Comparison of ENCODE assay signal across 9 mouse cellular contexts in genomic region chr5:139384531-139384930, GRCm38 (mm10). TPM values are rescaled to one million over a fixed set of nuclear protein-coding genes. Genes with fewer than 3 reads are reported as not detected.
DNase-seq lines count a peak whose midpoint lies in the region; ATAC-seq and TF ChIP-seq lines count a peak whose summit lies in the region.
"Had no signal": no experiment of that assay in that cellular context is flagged by ENCODE, and none has a peak within 500 bp of the region (broad histone marks: within the 10 kb centered on the region; RNA-seq: fewer than 3 reads in every experiment).

No protein-coding gene starts in this region.

- peaks cover 7% of the 10 kb centered on the region for H3K36me3 ChIP-seq in liver, embryonic 16.5 days (ENCODE audit: control insufficient read depth, insufficient read depth)

- peak overlapping the region; percentile 95 for H3K9ac ChIP-seq in liver, embryonic 16.5 days (ENCODE audit: low read depth, low read length)

- H3K4me2 ChIP-seq in liver, embryonic 16.5 days (ENCODE audit: low read depth, low read length) = peak overlapping the region; percentile 33

- peaks cover 87% of the 10 kb centered on the region for H3K4me1 ChIP-seq in liver, embryonic 16.5 days (ENCODE audit: control insufficient read depth, low read depth, low read length)

- peak overlapping the region; percentile 51 for H3K4me3 ChIP-seq in gastrocnemius, adult 2 months
- H3K4me3 ChIP-seq in liver, embryonic 16.5 days (ENCODE audit: low read depth, low read length) = no peak overlapping the region

- no peaks in the 10 kb centered on the region for H3K9me3 ChIP-seq in liver, embryonic 16.5 days (replicated peaks; ENCODE audit: control insufficient read depth, low read length)

- 57% methylated on average over 10 of the region's 10 CpGs for WGBS in liver, embryonic 16.5 days (ENCODE audit: insufficient replicate concordance)

- no peak for ATAC-seq in liver, embryonic 16.5 days (ENCODE audit: low read depth)
- ATAC-seq in erythroid progenitor cell, adult 5-6 weeks (replicated peaks; ENCODE audit: low FRiP score, poor library complexity, severe bottlenecking) = no peak

- no peak for TF ChIP-seq CTCF in gastrocnemius, adult 2 months (IDR thresholded peaks at IDR 0.05)

- intact Hi-C loops in gastrocnemius, adult 2 months (cut with DNase I) = no loop called here
- intact Hi-C loops in left cerebral cortex, postnatal 4 days (cut with DNase I) = no loop called here

- peak; percentile 89 for DNase-seq in gastrocnemius, adult 2 months
- no peak for DNase-seq in gastrocnemius, postnatal 10 days
- DNase-seq in adrenal gland, postnatal 14 days = peak; percentile 78
- peak; percentile 62 for DNase-seq in kidney, adult 18-20 months
- no peak for DNase-seq in right cerebral cortex, adult 18-20 months
- DNase-seq in left cerebral cortex, postnatal 4 days = no peak

- no peaks in the 10 kb centered on the region for H3K27me3 ChIP-seq in liver, embryonic 16.5 days (ENCODE audit: control insufficient read depth, insufficient read depth, low read depth, low read length)

- H3K27ac ChIP-seq in gastrocnemius, adult 2 months = peak overlapping the region; percentile 100
- H3K27ac ChIP-seq in liver, embryonic 16.5 days (ENCODE audit: low read length) = peak overlapping the region; percentile 100

RNA-seq across cellular contexts. Expression of gene Gpr146, which starts 7.0 kb away (rescaled TPM):
- 10 to 100 TPM; 26.5 to 41.2 TPM for total RNA-seq in gastrocnemius, adult 2 months (2021)
- total RNA-seq in gastrocnemius, postnatal 10 days (2021) = 10 to 100 TPM; 13.0 to 19.0 TPM
- 12.1 and 14.8 TPM in 2 replicates for total RNA-seq in adrenal gland, postnatal 14 days (2021)
- polyA plus RNA-seq in liver, embryonic 16.5 days (2015; fragmentation: Nextera tagmentation; extraction: Ambion mirVana) = 20.6 and 24.1 TPM in 2 replicates
- 34.0 and 38.9 TPM in 2 replicates for total RNA-seq in erythroid progenitor cell, adult 5-6 weeks (2015; ENCODE audit: low replicate concordance)
- 37.8 and 43.8 TPM in 2 replicates for total RNA-seq in erythroid progenitor cell, adult 5-6 weeks (2017; ENCODE audit: low replicate concordance)
- 1 to 10 TPM; 2.2 to 2.5 TPM for total RNA-seq in left cerebral cortex, postnatal 4 days (2021)

RNA-seq across cellular contexts. Expression of gene C130050O18Rik, which starts 20.5 kb away (rescaled TPM):
- under 1 TPM; 0.15 to 0.33 TPM for total RNA-seq in gastrocnemius, adult 2 months (2021)
- 1 to 10 TPM; 1.0 to 1.5 TPM for total RNA-seq in gastrocnemius, postnatal 10 days (2021)
- total RNA-seq in adrenal gland, postnatal 14 days (2021) = 0.30 TPM in 2 replicates
- 1.2 and 1.6 TPM in 2 replicates for polyA plus RNA-seq in liver, embryonic 16.5 days (2015; fragmentation: Nextera tagmentation; extraction: Ambion mirVana)
- total RNA-seq in erythroid progenitor cell, adult 5-6 weeks (2015; ENCODE audit: low replicate concordance) = 2.9 TPM in 1 of 2 replicates, not detected in the other
- 0.26 TPM in 1 of 2 replicates, not detected in the other for total RNA-seq in erythroid progenitor cell, adult 5-6 weeks (2017; ENCODE audit: low replicate concordance)
- not detected for total RNA-seq in left cerebral cortex, postnatal 4 days (2021)

RNA-seq across cellular contexts. Expression of gene Cyp2w1, which starts 32.1 kb away (rescaled TPM):
- total RNA-seq in gastrocnemius, adult 2 months (2021) = not detected
- not detected for total RNA-seq in gastrocnemius, postnatal 10 days (2021)
- total RNA-seq in adrenal gland, postnatal 14 days (2021) = not detected in 2 replicates
- polyA plus RNA-seq in liver, embryonic 16.5 days (2015; fragmentation: Nextera tagmentation; extraction: Ambion mirVana) = 0.42 TPM in 1 of 2 replicates, not detected in the other
- total RNA-seq in erythroid progenitor cell, adult 5-6 weeks (2015; ENCODE audit: low replicate concordance) = not detected in 2 replicates
- not detected in 2 replicates for total RNA-seq in erythroid progenitor cell, adult 5-6 weeks (2017; ENCODE audit: low replicate concordance)
- total RNA-seq in left cerebral cortex, postnatal 4 days (2021) = not detected
- polyA plus RNA-seq: limb, embryonic 11.5 days had no signal

RNA-seq across cellular contexts. Expression of gene Cox19, which starts 33.3 kb away (rescaled TPM):
- total RNA-seq in gastrocnemius, adult 2 months (2021) = 10 to 100 TPM; 48.7 to 69.6 TPM
- 10 to 100 TPM; 72.0 to 76.4 TPM for total RNA-seq in gastrocnemius, postnatal 10 days (2021)
- total RNA-seq in adrenal gland, postnatal 14 days (2021) = 68.3 and 74.0 TPM in 2 replicates
- 42.2 and 48.1 TPM in 2 replicates for polyA plus RNA-seq in liver, embryonic 16.5 days (2015; fragmentation: Nextera tagmentation; extraction: Ambion mirVana)
- 8.8 and 11.9 TPM in 2 replicates for total RNA-seq in erythroid progenitor cell, adult 5-6 weeks (2015; ENCODE audit: low replicate concordance)
- total RNA-seq in erythroid progenitor cell, adult 5-6 weeks (2017; ENCODE audit: low replicate concordance) = 5.3 and 29.0 TPM in 2 replicates
- total RNA-seq in left cerebral cortex, postnatal 4 days (2021) = 10 to 100 TPM; 87.8 to 89.3 TPM

RNA-seq across cellular contexts. Expression of gene Gper1, which starts 38.4 kb away (rescaled TPM):
- 1 to 10 TPM; 1.3 to 2.7 TPM for total RNA-seq in gastrocnemius, adult 2 months (2021)
- total RNA-seq in gastrocnemius, postnatal 10 days (2021) = 1 to 10 TPM; 2.3 to 2.7 TPM
- total RNA-seq in adrenal gland, postnatal 14 days (2021) = 4.6 and 6.3 TPM in 2 replicates
- 0.07 and 0.15 TPM in 2 replicates for polyA plus RNA-seq in liver, embryonic 16.5 days (2015; fragmentation: Nextera tagmentation; extraction: Ambion mirVana)
- not detected in 2 replicates for total RNA-seq in erythroid progenitor cell, adult 5-6 weeks (2015; ENCODE audit: low replicate concordance)
- total RNA-seq in erythroid progenitor cell, adult 5-6 weeks (2017; ENCODE audit: low replicate concordance) = not detected in 2 replicates
- 1 to 10 TPM; 3.0 to 3.2 TPM for total RNA-seq in left cerebral cortex, postnatal 4 days (2021)

Comparison
In these comparisons a context has a peak if more than half of its experiments do, and no peak if none do; other contexts are left out.
1. DNase-seq: peak in gastrocnemius, adult 2 months (single experiment), adrenal gland, postnatal 14 days (single experiment) and kidney, adult 18-20 months (single experiment); none in gastrocnemius, postnatal 10 days (single experiment), right cerebral cortex, adult 18-20 months (single experiment) and left cerebral cortex, postnatal 4 days (single experiment).